Mouse (Mus musculus): ENCODE results near the gene Chst12. TPM values are rescaled to one million over a fixed set of nuclear protein-coding genes. Genes with fewer than 3 reads are reported as not detected.

Chst12 gene
- polyA plus RNA-seq, 1 experiment from 2014 or later: 28.9 TPM

DNA sequence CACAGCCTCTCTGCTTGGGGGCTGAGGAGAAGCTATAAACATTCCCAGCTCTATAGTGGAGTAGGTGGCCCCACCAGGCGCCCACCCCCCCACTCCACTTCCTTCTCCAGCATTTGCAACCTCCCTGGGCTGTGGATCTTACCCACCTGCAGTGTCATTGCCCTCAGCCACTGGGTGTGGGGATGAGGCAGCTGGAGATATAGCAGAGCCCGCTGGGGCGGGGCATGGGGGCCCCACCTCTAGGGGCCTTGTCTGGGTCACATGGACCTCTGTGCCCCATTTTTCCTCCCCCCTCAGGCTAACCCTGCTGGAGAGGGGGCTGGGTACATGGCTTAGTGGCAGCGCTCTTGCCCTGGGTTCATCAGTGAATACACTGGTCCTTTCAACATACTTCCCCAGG, 59.5 kb downstream of the Chst12 start, which contains the start of gene Grifin:
Gene Grifin, minus strand, starts transcription at position 176 of the 400 bp plus-strand sequence.
- Histone ChIP-seq H3K27ac (replicated peaks) (no peak within 1 kb of the TSS), H3K9me3 (replicated peaks) (no peaks in the 10 kb centered on the region), H3K9ac (no peak within 1 kb of the TSS), H3K27me3 (no peaks in the 10 kb centered on the region), H3K4me3 (replicated peaks) (no peak within 1 kb of the TSS), H3K4me1 (peaks cover 39% of the 10 kb centered on the region), H3K36me3 (no peaks in the 10 kb centered on the region), H3K4me2 (replicated peaks) (no peak within 1 kb of the TSS)
- no peak for ATAC-seq (ENCODE audit: insufficient number of reproducible peaks, low FRiP score, low TSS enrichment, low read depth)
- 78% methylated on average over 4 of the region's 4 CpGs for WGBS

- ATAC-seq (ENCODE audit: insufficient number of reproducible peaks, low FRiP score, low TSS enrichment, low read depth): 0 out of 2 replicates have a peak, but pooled peaks have one; percentile 29
- Histone ChIP-seq H3K27me3 (no peaks in the 10 kb centered on the region), H3K4me3 (replicated peaks) (no peak overlapping the region), H3K9me3 (replicated peaks) (no peaks in the 10 kb centered on the region), H3K4me1 (peaks cover 39% of the 10 kb centered on the region), H3K9ac (no peak overlapping the region), H3K36me3 (no peaks in the 10 kb centered on the region), H3K4me2 (replicated peaks) (no peak overlapping the region), H3K27ac (replicated peaks) (no peak overlapping the region)
- 44% methylated on average over 5 of the region's 5 CpGs for WGBS
These were observed 60.1 kb downstream of the Chst12 start for GRCm38 (mm10) chr5:140565451-140565850.

- H3K4me3 ChIP-seq (replicated peaks): no peak overlapping the region
- 65% methylated on average over 6 of the region's 6 CpGs for WGBS
- ATAC-seq (ENCODE audit: insufficient number of reproducible peaks, low FRiP score, low TSS enrichment, low read depth): no peak
- no peaks in the 10 kb centered on the region for H3K9me3 ChIP-seq (replicated peaks)
- H3K9ac ChIP-seq: no peak overlapping the region
- peaks cover 39% of the 10 kb centered on the region for H3K4me1 ChIP-seq
- H3K27me3 ChIP-seq: no peaks in the 10 kb centered on the region
- no peak overlapping the region for H3K27ac ChIP-seq (replicated peaks)
- no peaks in the 10 kb centered on the region for H3K36me3 ChIP-seq
- no peak overlapping the region for H3K4me2 ChIP-seq (replicated peaks)
These were observed 60.5 kb downstream of the Chst12 start for GRCm38 (mm10) chr5:140565856-140566255.

- Histone ChIP-seq H3K9me3 (replicated peaks) (no peaks in the 10 kb centered on the region), H3K36me3 (no peaks in the 10 kb centered on the region), H3K4me3 (replicated peaks) (no peak overlapping the region), H3K27ac (replicated peaks) (no peak overlapping the region), H3K4me2 (replicated peaks) (no peak overlapping the region), H3K27me3 (no peaks in the 10 kb centered on the region), H3K9ac (no peak overlapping the region), H3K4me1 (peaks cover 41% of the 10 kb centered on the region)
- no peak for ATAC-seq (ENCODE audit: insufficient number of reproducible peaks, low FRiP score, low TSS enrichment, low read depth)
- 79% methylated on average over 4 of the region's 4 CpGs for WGBS
These were observed 60.9 kb downstream of the Chst12 start for GRCm38 (mm10) chr5:140566271-140566670.

DNA sequence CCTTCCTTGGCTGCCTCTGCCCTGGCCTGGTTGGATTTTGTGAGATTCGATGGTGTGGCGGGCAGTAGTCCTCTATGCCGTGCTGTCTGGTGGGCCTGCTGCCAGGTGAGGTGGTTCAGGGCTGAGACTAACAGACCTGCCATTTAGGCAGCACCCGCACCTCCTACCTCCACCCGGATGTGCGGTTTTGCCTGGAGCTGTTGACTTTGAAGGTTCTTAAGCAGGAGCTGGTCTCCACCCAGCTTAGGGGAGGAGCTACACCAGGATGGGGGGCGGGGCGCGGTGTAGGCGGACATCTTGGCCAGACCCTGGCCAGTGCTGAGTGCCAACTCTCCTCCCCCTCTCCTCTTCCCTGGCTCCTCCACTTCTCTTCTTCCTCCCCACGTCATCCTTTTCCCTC, 62.0 kb downstream of the Chst12 start:
- Histone ChIP-seq H3K4me3 (replicated peaks) (no peak overlapping the region), H3K9me3 (replicated peaks) (no peaks in the 10 kb centered on the region), H3K27me3 (no peaks in the 10 kb centered on the region), H3K27ac (replicated peaks) (no peak overlapping the region), H3K4me2 (replicated peaks) (no peak overlapping the region), H3K4me1 (peaks cover 45% of the 10 kb centered on the region), H3K9ac (no peak overlapping the region), H3K36me3 (no peaks in the 10 kb centered on the region)
- WGBS: 30% methylated on average over 11 of the region's 11 CpGs
- ATAC-seq (ENCODE audit: insufficient number of reproducible peaks, low FRiP score, low TSS enrichment, low read depth): peak; percentile 48

GRCm38 (mm10) chr5:140567751-140568150, 62.4 kb downstream of the Chst12 start:
- peaks cover 45% of the 10 kb centered on the region for H3K4me1 ChIP-seq

GRCm38 (mm10) chr5:140568321-140568970, 63.1 kb downstream of the Chst12 start:
- no peak for ATAC-seq (ENCODE audit: insufficient number of reproducible peaks, low FRiP score, low TSS enrichment, low read depth)
- peak overlapping the region; percentile 22; the same call in 1 of the 2 replicates for H3K4me2 ChIP-seq (replicated peaks)

More at GRCm38 (mm10) chr5:140567751-140568150, 62.4 kb downstream of the Chst12 start:
- Histone ChIP-seq H3K9me3 (replicated peaks) (no peaks in the 10 kb centered on the region), H3K27ac (replicated peaks) (peak overlapping the region; percentile 77), H3K36me3 (no peaks in the 10 kb centered on the region), H3K4me2 (replicated peaks) (no peak overlapping the region), H3K4me3 (replicated peaks) (no peak overlapping the region), H3K9ac (no peak overlapping the region), H3K27me3 (no peaks in the 10 kb centered on the region)
- 80% methylated on average over 5 of the region's 5 CpGs for WGBS
- ATAC-seq (ENCODE audit: insufficient number of reproducible peaks, low FRiP score, low TSS enrichment, low read depth): no peak

DNA sequence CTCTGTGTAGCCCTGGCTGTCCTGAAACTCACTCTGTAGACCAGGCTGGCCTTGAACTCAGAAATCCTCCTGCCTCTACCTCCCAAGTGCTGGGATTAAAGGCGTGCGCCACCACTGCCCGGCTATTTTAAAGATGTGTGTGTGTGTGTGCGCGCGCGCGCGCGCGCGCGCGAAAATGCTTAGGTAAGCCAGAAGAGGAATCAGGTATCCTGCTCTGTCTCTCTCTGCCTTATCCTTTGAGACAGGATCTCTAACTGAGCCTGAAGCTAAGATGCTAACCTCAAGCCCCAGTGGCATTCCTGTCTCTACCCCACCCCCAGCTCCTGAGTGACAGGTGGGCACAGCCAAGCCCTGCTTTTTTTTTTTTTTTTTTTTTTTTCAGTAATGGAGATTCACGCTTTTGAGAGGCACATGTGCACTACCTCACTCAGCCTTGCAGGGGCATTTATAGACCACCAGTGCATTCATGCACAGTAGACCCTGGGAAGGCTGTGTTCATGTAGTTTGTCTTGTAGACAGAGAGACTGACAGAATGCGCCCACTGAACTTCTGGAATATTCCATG, 63.8 kb downstream of the Chst12 start:
- Histone ChIP-seq H3K36me3 (no peaks in the 10 kb centered on the region), H3K9me3 (replicated peaks) (no peaks in the 10 kb centered on the region), H3K9ac (no peak overlapping the region), H3K4me1 (peaks cover 45% of the 10 kb centered on the region), H3K27ac (replicated peaks) (no peak overlapping the region; the same call in 1 of the 2 replicates), H3K4me3 (replicated peaks) (no peak overlapping the region), H3K4me2 (replicated peaks) (0 out of 2 replicates have a peak overlapping the region, but pooled peaks have one; percentile 22), H3K27me3 (no peaks in the 10 kb centered on the region)
- ATAC-seq (ENCODE audit: insufficient number of reproducible peaks, low FRiP score, low TSS enrichment, low read depth): no peak
- 60% methylated on average over 16 of the region's 16 CpGs for WGBS

More at GRCm38 (mm10) chr5:140568321-140568970, 63.1 kb downstream of the Chst12 start:
- H3K9me3 ChIP-seq (replicated peaks): no peaks in the 10 kb centered on the region
- no peaks in the 10 kb centered on the region for H3K27me3 ChIP-seq
- peak overlapping the region; percentile 77 for H3K27ac ChIP-seq (replicated peaks)
- H3K36me3 ChIP-seq: no peaks in the 10 kb centered on the region
- 0 out of 2 replicates have a peak overlapping the region, but pooled peaks have one; percentile 2 for H3K4me3 ChIP-seq (replicated peaks)
- H3K4me1 ChIP-seq: peaks cover 45% of the 10 kb centered on the region
- WGBS: 20% methylated on average over 10 of the region's 10 CpGs
- no peak overlapping the region for H3K9ac ChIP-seq

DNA sequence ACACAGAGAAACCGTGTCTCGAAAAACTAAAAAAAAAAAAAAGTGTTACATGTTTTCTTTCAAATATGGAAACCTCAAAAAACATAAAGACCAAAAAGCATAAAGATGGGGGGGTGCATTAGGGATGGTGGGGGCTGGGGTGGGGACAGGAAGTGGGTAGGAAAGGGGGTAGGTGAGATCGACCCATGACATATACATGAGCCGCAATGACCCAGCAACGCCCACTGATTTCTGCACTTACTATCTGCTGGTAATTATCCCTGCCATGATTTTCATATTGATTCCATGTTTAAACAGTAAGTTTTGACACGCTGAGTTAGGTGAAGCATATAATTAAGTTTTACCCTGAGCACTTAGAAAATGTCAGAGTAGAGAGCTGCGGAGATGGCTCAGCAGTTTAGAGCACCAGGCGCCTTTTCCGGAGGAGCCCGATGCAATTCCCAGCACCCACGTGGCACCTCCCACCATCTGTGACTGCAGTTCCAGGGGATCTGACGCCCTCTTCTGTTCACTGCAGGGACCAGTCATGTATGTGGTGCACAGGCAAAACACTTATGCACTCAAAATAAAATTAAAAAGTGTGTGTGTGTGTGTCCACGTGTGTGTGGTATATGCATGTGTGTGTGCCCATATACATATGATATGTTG, 65.0 kb downstream of the Chst12 start:
- Histone ChIP-seq H3K9me3 (replicated peaks) (no peaks in the 10 kb centered on the region), H3K4me3 (replicated peaks) (no peak overlapping the region), H3K9ac (no peak overlapping the region), H3K4me1 (peaks cover 44% of the 10 kb centered on the region), H3K27me3 (no peaks in the 10 kb centered on the region), H3K4me2 (replicated peaks) (no peak overlapping the region), H3K27ac (replicated peaks) (no peak overlapping the region), H3K36me3 (no peaks in the 10 kb centered on the region)
- 74% methylated on average over 13 of the region's 13 CpGs for WGBS
- ATAC-seq (ENCODE audit: insufficient number of reproducible peaks, low FRiP score, low TSS enrichment, low read depth): no peak

DNA sequence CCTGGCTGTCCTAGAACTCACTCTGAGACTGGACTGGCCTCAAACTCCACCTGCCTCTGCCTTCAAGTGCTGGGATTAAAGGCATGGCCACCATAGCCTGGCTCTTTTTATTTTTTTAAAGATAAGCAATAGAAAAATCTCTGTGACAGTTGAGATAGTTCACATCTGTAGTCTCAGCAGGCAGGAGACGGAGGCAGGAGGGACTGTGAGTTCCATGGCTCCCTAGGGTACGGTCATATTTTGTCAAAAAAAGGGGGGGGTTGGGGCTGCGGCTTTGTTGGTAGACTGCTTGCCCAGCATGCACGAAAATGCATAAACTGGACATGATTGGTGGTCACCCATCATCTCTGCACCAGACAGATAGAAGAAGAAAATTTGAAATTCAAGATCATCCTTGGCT, 65.9 kb downstream of the Chst12 start:
- H3K27ac ChIP-seq (replicated peaks): 0 out of 2 replicates have a peak overlapping the region, but pooled peaks have one; percentile 4
- no peaks in the 10 kb centered on the region for H3K9me3 ChIP-seq (replicated peaks)
- no peaks in the 10 kb centered on the region for H3K27me3 ChIP-seq
- 66% methylated on average over 4 of the region's 4 CpGs for WGBS
- no peak overlapping the region for H3K4me2 ChIP-seq (replicated peaks)
- no peak for ATAC-seq (ENCODE audit: insufficient number of reproducible peaks, low FRiP score, low TSS enrichment, low read depth)
- H3K36me3 ChIP-seq: no peaks in the 10 kb centered on the region
- no peak overlapping the region for H3K9ac ChIP-seq
- no peak overlapping the region for H3K4me3 ChIP-seq (replicated peaks)
- peaks cover 36% of the 10 kb centered on the region for H3K4me1 ChIP-seq

GRCm38 (mm10) chr5:140571673-140572072, 66.3 kb downstream of the Chst12 start:
- no peak overlapping the region for H3K4me2 ChIP-seq (replicated peaks)
- H3K36me3 ChIP-seq: no peaks in the 10 kb centered on the region
- H3K9ac ChIP-seq: no peak overlapping the region
- H3K4me1 ChIP-seq: peaks cover 32% of the 10 kb centered on the region
- H3K27ac ChIP-seq (replicated peaks): no peak overlapping the region; the same call in 1 of the 2 replicates
- no peaks in the 10 kb centered on the region for H3K27me3 ChIP-seq
- no peak for ATAC-seq (ENCODE audit: insufficient number of reproducible peaks, low FRiP score, low TSS enrichment, low read depth)
- WGBS: 37% methylated on average over 10 of the region's 10 CpGs
- no peak overlapping the region for H3K4me3 ChIP-seq (replicated peaks)
- no peaks in the 10 kb centered on the region for H3K9me3 ChIP-seq (replicated peaks)

Measured in embryonic facial prominence, embryonic 15.5 days (tissue).